Mouse (Mus musculus): ENCODE measurements around the gene Oxct2b. TPM values are rescaled to one million over a fixed set of nuclear protein-coding genes. Genes with fewer than 3 reads are reported as not detected.
"Not testable (repeated sequence)": the region's sequence is repeated elsewhere in the genome, so short reads cannot be mapped to it uniquely, and the experiment has no call there.

Oxct2b gene
- polyA plus RNA-seq, 1 experiment from 2014 or later = not detected

DNA sequence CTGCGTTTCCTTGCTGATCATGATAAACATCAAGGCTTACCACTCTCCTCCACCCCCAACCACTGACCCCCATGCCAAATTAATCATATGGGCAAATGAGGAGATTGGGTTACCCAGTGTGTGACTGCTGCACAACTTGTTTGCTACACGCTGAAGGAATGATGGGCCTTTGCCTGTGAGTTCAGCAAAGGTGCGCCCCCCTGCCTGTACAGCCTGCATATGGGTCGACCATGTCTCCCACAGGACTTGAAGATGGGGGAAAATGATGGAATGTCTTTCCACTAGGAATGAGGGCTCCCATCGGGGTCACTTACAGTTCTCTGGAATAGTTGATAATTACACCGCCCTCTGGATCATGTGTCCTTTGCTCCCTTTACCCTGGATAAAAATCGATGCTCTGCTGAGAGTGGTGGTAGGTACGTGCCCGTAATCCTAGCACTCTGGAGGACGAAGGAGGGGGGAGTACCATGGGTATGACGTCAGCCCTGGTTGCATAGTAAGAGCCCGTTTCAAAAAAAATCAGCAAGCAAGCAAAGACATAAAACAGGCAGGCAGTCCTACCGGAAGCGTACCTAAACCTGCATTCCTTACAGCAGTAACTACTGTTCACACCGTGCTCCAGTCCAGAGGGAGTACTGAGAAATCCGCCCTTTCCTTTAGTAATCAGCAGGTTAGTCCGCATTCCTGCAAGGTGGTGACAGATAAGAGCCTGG is 22.8 kb upstream of the Oxct2b start:
- no peaks in the 10 kb centered on the region for H3K36me3 ChIP-seq
- no peak overlapping the region for H3K4me3 ChIP-seq (replicated peaks)
- H3K27ac ChIP-seq = no peak overlapping the region
- ATAC-seq (ENCODE audit: insufficient number of reproducible peaks, insufficient read depth, low FRiP score, low TSS enrichment, low read depth) = peak; percentile 63; the same call in 1 of the 2 replicates
- no peaks in the 10 kb centered on the region for H3K27me3 ChIP-seq
- H3K4me2 ChIP-seq = peak overlapping the region; percentile 29
- WGBS = 50% methylated on average over 17 of the region's 17 CpGs
- peaks cover 8% of the 10 kb centered on the region for H3K4me1 ChIP-seq (replicated peaks)
- H3K9ac ChIP-seq (replicated peaks) = no peak overlapping the region
- H3K9me3 ChIP-seq = no peaks in the 10 kb centered on the region

DNA sequence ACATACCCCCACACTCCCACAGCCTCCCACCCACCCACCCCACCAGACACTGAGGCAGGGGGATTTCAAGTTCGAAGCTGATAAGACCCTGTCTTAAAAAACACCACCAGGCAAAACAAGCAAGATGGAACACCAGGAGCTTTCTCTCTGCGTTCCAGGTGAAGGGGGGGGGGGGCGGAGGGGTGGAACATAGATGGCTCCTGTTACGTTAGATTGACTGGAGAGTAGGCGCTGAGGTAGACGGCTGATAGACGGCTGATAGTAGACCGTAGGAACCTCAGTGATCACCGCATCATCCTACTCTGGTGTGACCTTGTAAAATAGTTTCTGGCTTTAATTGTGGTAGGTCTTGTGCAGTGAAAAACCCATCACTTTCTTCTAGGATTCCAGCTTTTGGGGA is 22.2 kb upstream of the Oxct2b start:
- peak overlapping the region; percentile 29; the same call in 1 of the 2 replicates for H3K4me2 ChIP-seq
- no peak for ATAC-seq (ENCODE audit: insufficient number of reproducible peaks, insufficient read depth, low FRiP score, low TSS enrichment, low read depth)
- H3K36me3 ChIP-seq = no peaks in the 10 kb centered on the region
- no peak overlapping the region for H3K27ac ChIP-seq
- no peaks in the 10 kb centered on the region for H3K9me3 ChIP-seq
- H3K27me3 ChIP-seq = no peaks in the 10 kb centered on the region
- no peak overlapping the region for H3K9ac ChIP-seq (replicated peaks)
- H3K4me1 ChIP-seq (replicated peaks) = peaks cover 8% of the 10 kb centered on the region
- 48% methylated on average over 9 of the region's 9 CpGs for WGBS
- H3K4me3 ChIP-seq (replicated peaks) = no peak overlapping the region

DNA sequence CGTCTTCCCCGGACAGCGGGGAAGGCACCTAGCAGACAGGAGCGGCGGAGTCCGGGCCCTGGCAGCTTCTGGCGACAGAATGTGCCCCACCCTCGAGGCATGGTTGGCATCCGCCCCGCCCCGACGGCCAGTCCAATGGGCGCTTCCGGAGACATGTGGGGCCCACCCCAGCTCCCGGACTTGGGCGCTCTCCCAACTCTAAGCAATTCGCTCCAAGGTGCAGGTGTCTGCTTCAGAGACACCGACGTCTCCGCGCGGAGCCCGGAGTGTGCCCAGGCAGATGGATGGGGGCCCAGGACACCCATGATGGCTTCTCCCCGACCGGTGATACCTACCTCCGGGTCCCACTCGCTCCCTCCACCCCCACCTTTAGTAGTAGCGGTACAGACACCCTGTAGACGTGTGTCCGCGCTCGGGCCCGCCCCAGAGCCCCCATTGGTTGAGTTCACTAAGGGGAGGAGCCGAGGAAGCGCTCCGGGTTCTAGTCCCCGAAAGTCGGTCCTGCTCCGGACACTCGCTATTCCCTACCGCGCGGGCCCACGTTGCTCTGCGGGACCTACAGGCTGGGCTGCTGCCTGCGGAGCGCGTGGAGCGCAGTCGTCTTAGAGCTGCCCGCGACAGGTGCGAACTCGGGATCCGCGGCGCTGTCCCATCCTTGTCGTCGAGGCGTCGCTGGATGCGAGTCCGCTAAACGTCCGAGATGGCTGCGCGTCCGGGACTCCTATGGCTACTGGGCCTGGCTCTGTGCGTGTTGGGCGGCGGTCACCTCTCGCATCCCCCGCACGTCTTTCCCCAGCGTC is 11.2 kb upstream of the Oxct2b start, which contains the start of gene Bmp8b:
Gene Bmp8b (plus strand): TSS at position 515 of the 800 bp plus-strand sequence.
- H3K9me3 ChIP-seq = no peaks in the 10 kb centered on the region
- no peaks in the 10 kb centered on the region for H3K36me3 ChIP-seq
- H3K4me3 ChIP-seq (replicated peaks) = peak within 1 kb of the TSS; percentile 33
- peak within 1 kb of the TSS; percentile 50 for H3K4me2 ChIP-seq
- peaks cover 67% of the 10 kb centered on the region for H3K27me3 ChIP-seq
- 6% methylated on average over 75 of the region's 75 CpGs for WGBS
- no peak within 1 kb of the TSS; the same call in 1 of the 2 replicates for H3K9ac ChIP-seq (replicated peaks)
- ATAC-seq (ENCODE audit: insufficient number of reproducible peaks, insufficient read depth, low FRiP score, low TSS enrichment, low read depth) = no peak
- H3K27ac ChIP-seq = no peak within 1 kb of the TSS
- peaks cover 9% of the 10 kb centered on the region for H3K4me1 ChIP-seq (replicated peaks)

- peaks cover 9% of the 10 kb centered on the region for H3K4me1 ChIP-seq (replicated peaks)
- H3K9me3 ChIP-seq = no peaks in the 10 kb centered on the region
- H3K4me2 ChIP-seq = peak overlapping the region; percentile 50
- no peak overlapping the region for H3K27ac ChIP-seq
- H3K4me3 ChIP-seq (replicated peaks) = peak overlapping the region; percentile 33
- no peaks in the 10 kb centered on the region for H3K36me3 ChIP-seq
- ATAC-seq (ENCODE audit: insufficient number of reproducible peaks, insufficient read depth, low FRiP score, low TSS enrichment, low read depth) = peak; percentile 33
- H3K9ac ChIP-seq (replicated peaks) = no peak overlapping the region
- H3K27me3 ChIP-seq = peaks cover 67% of the 10 kb centered on the region
- WGBS = 25% methylated on average over 24 of the region's 24 CpGs
These were observed 10.6 kb upstream of the Oxct2b start for GRCm38 (mm10) chr4:123105451-123105790.

GRCm38 (mm10) chr4:123105929-123106328 is 10.1 kb upstream of the Oxct2b start:
- peaks cover 67% of the 10 kb centered on the region for H3K27me3 ChIP-seq
- H3K4me1 ChIP-seq (replicated peaks); H3K9ac ChIP-seq (replicated peaks); H3K4me2 ChIP-seq; H3K27ac ChIP-seq; H3K36me3 ChIP-seq; ATAC-seq (ENCODE audit: insufficient number of reproducible peaks, insufficient read depth, low FRiP score, low TSS enrichment, low read depth); H3K9me3 ChIP-seq; H3K4me3 ChIP-seq (replicated peaks): not testable (repeated sequence)
- 84% methylated on average over 7 of the region's 7 CpGs for WGBS

GRCm38 (mm10) chr4:123106864-123107263 is 9.2 kb upstream of the Oxct2b start:
- peaks cover 9% of the 10 kb centered on the region for H3K4me1 ChIP-seq (replicated peaks)
- H3K9ac ChIP-seq (replicated peaks) = no peak overlapping the region
- H3K4me2 ChIP-seq = no peak overlapping the region
- H3K36me3 ChIP-seq = no peaks in the 10 kb centered on the region
- 79% methylated on average over 2 of the region's 2 CpGs for WGBS
- no peak overlapping the region for H3K27ac ChIP-seq
- peaks cover 64% of the 10 kb centered on the region for H3K27me3 ChIP-seq
- no peaks in the 10 kb centered on the region for H3K9me3 ChIP-seq
- no peak for ATAC-seq (ENCODE audit: insufficient number of reproducible peaks, insufficient read depth, low FRiP score, low TSS enrichment, low read depth)
- no peak overlapping the region for H3K4me3 ChIP-seq (replicated peaks)

DNA sequence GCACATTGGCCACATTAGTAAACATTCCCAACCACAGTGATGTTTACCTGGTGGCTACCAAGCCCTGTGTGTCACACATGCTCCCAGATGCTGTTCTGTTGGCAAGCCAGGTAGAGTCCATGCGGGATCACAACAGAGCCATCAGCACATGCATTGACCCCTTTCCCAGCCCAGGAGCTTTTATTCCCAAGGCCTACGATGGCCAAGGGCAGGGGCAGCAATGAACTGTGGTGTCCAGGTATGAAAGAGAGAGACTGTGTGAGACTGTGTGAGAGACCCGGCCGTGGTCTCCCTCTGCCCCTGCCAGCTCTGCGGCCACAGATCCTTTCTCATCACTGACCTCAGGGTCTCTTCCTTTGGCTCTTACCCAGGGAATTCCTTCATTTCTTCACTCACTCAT is 8.0 kb upstream of the Oxct2b start:
- ATAC-seq (ENCODE audit: insufficient number of reproducible peaks, insufficient read depth, low FRiP score, low TSS enrichment, low read depth) = no peak
- Histone ChIP-seq H3K27ac (no peak overlapping the region), H3K4me1 (replicated peaks) (peaks cover 9% of the 10 kb centered on the region), H3K27me3 (peaks cover 56% of the 10 kb centered on the region), H3K4me2 (no peak overlapping the region), H3K9me3 (no peaks in the 10 kb centered on the region), H3K36me3 (no peaks in the 10 kb centered on the region), H3K9ac (replicated peaks) (no peak overlapping the region), H3K4me3 (replicated peaks) (no peak overlapping the region)
- 85% methylated on average over 5 of the region's 5 CpGs for WGBS

GRCm38 (mm10) chr4:123110751-123111150 is 5.3 kb upstream of the Oxct2b start:
- WGBS = 84% methylated on average over 4 of the region's 4 CpGs
- no peaks in the 10 kb centered on the region for H3K36me3 ChIP-seq
- no peak overlapping the region for H3K9ac ChIP-seq (replicated peaks)
- H3K4me3 ChIP-seq (replicated peaks) = no peak overlapping the region
- H3K27me3 ChIP-seq = peaks cover 44% of the 10 kb centered on the region
- H3K9me3 ChIP-seq = no peaks in the 10 kb centered on the region
- no peak overlapping the region for H3K27ac ChIP-seq
- no peak for ATAC-seq (ENCODE audit: insufficient number of reproducible peaks, insufficient read depth, low FRiP score, low TSS enrichment, low read depth)
- H3K4me1 ChIP-seq (replicated peaks) = no peaks in the 10 kb centered on the region
- no peak overlapping the region for H3K4me2 ChIP-seq

- H3K4me1 ChIP-seq (replicated peaks); ATAC-seq (ENCODE audit: insufficient number of reproducible peaks, insufficient read depth, low FRiP score, low TSS enrichment, low read depth); H3K9me3 ChIP-seq; H3K4me3 ChIP-seq (replicated peaks); H3K9ac ChIP-seq (replicated peaks); H3K36me3 ChIP-seq; H3K27ac ChIP-seq; H3K4me2 ChIP-seq: not testable (repeated sequence)
- 64% methylated on average over 10 of the region's 10 CpGs for WGBS
- H3K27me3 ChIP-seq = peaks cover 43% of the 10 kb centered on the region
These were observed 4.6 kb upstream of the Oxct2b start for GRCm38 (mm10) chr4:123111275-123111983.

- Histone ChIP-seq H3K27ac (no peak overlapping the region), H3K36me3 (no peaks in the 10 kb centered on the region), H3K27me3 (peaks cover 40% of the 10 kb centered on the region), H3K4me3 (replicated peaks) (no peak overlapping the region), H3K9ac (replicated peaks) (no peak overlapping the region), H3K9me3 (no peaks in the 10 kb centered on the region), H3K4me1 (replicated peaks) (no peaks in the 10 kb centered on the region), H3K4me2 (no peak overlapping the region)
- no peak for ATAC-seq (ENCODE audit: insufficient number of reproducible peaks, insufficient read depth, low FRiP score, low TSS enrichment, low read depth)
- WGBS = 79% methylated on average over 8 of the region's 8 CpGs
These were observed 3.8 kb upstream of the Oxct2b start for GRCm38 (mm10) chr4:123112216-123112764.

- WGBS = 89% methylated on average over 4 of the region's 4 CpGs
- not testable (repeated sequence) for H3K9ac ChIP-seq (replicated peaks); ATAC-seq (ENCODE audit: insufficient number of reproducible peaks, insufficient read depth, low FRiP score, low TSS enrichment, low read depth); H3K9me3 ChIP-seq; H3K27ac ChIP-seq; H3K36me3 ChIP-seq; H3K4me2 ChIP-seq; H3K4me3 ChIP-seq (replicated peaks); H3K4me1 ChIP-seq (replicated peaks)
- H3K27me3 ChIP-seq = peaks cover 34% of the 10 kb centered on the region
These were observed 1.4 kb upstream of the Oxct2b start for GRCm38 (mm10) chr4:123114651-123115050.
